Mouse (Mus musculus): ENCODE results near the gene Ets1. TPM values are rescaled to one million over a fixed set of nuclear protein-coding genes. Genes with fewer than 3 reads are reported as not detected.

The Ets1 gene
- polyA plus RNA-seq, 1 experiment from 2014 or later, result 9.9 TPM

DNA sequence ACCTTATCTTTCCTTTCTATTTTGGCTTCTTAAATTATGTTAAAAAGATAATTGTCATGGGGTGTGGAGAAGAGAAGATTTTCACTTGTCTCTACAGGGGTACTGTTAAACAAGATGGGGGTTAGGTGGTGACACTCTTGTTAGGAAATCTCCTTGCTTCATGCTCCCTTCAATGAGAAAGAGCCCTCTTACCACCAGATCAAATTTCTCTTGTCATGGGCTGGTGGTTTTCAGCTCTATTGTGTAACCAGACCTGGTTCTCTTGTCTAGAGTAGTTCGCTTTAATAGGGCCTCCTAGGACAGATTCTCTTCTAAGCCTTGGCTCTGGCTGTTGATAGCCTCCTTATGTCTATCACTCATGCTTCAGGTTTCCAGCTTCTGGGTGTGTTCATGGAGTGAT lies 18.3 kb downstream of the Ets1 start:
- Histone ChIP-seq H3K9ac (ENCODE audit: low read length) (no peak overlapping the region), H3K4me2 (replicated peaks; ENCODE audit: low read depth) (no peak overlapping the region), H3K9me3 (ENCODE audit: control insufficient read depth, low read length) (no peaks in the 10 kb centered on the region), H3K27ac (replicated peaks) (no peak overlapping the region), H3K4me1 (replicated peaks; ENCODE audit: control insufficient read depth, insufficient read depth) (no peaks in the 10 kb centered on the region), H3K27me3 (ENCODE audit: control insufficient read depth, insufficient read depth, low read length) (no peaks in the 10 kb centered on the region), H3K36me3 (ENCODE audit: control insufficient read depth, insufficient read depth, low read length) (no peaks in the 10 kb centered on the region), H3K4me3 (ENCODE audit: low read depth, low read length) (no peak overlapping the region)
- 88% methylated on average over 1 of the region's 1 CpGs for WGBS
- TF ChIP-seq EP300 (optimal IDR thresholded peaks at IDR 0.05) (no peak), CTCF (IDR thresholded peaks at IDR 0.05; ENCODE audit: low read depth) (no peak)
- ATAC-seq (ENCODE audit: low FRiP score, low TSS enrichment) (no peak), DNase-seq (ENCODE audit: low spot score) (no peak)

- Histone ChIP-seq H3K4me1 (replicated peaks; ENCODE audit: control insufficient read depth, insufficient read depth) (no peaks in the 10 kb centered on the region), H3K27me3 (ENCODE audit: control insufficient read depth, insufficient read depth, low read length) (no peaks in the 10 kb centered on the region), H3K27ac (replicated peaks) (no peak overlapping the region), H3K9ac (ENCODE audit: low read length) (no peak overlapping the region), H3K4me2 (replicated peaks; ENCODE audit: low read depth) (no peak overlapping the region), H3K9me3 (ENCODE audit: control insufficient read depth, low read length) (no peaks in the 10 kb centered on the region), H3K36me3 (ENCODE audit: control insufficient read depth, insufficient read depth, low read length) (no peaks in the 10 kb centered on the region), H3K4me3 (ENCODE audit: low read depth, low read length) (no peak overlapping the region)
- ATAC-seq (ENCODE audit: low FRiP score, low TSS enrichment), result no peak
- TF ChIP-seq CTCF (IDR thresholded peaks at IDR 0.05; ENCODE audit: low read depth) (no peak), EP300 (optimal IDR thresholded peaks at IDR 0.05) (no peak)
- 83% methylated on average over 5 of the region's 5 CpGs for WGBS
- no peak for DNase-seq (ENCODE audit: low spot score)
These were observed 20.4 kb downstream of the Ets1 start for GRCm38 (mm10) chr9:32656351-32656844.

DNA sequence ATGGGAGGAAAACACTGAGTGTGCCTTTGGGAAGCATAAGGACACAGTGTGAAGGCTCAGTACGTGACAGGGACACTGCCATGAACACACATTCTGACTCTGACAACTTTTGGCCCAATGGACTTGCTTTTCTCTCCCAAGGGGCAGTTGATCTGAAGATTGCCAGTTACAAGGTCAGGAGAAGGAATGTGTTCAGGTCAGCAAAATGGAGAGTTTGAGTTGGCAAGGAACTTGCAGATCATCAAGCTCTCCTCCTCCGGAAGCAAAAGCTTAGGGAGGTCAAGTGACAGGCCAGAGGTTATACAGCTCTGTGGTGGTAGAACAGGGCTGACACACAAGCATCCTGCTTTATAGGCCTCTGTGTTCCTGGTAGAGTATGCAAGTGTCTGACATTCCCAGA lies 21.1 kb downstream of the Ets1 start:
- ATAC-seq (ENCODE audit: low FRiP score, low TSS enrichment) (no peak), DNase-seq (ENCODE audit: low spot score) (no peak)
- Histone ChIP-seq H3K9me3 (ENCODE audit: control insufficient read depth, low read length) (no peaks in the 10 kb centered on the region), H3K27me3 (ENCODE audit: control insufficient read depth, insufficient read depth, low read length) (no peaks in the 10 kb centered on the region), H3K4me1 (replicated peaks; ENCODE audit: control insufficient read depth, insufficient read depth) (no peaks in the 10 kb centered on the region), H3K4me2 (replicated peaks; ENCODE audit: low read depth) (no peak overlapping the region), H3K4me3 (ENCODE audit: low read depth, low read length) (no peak overlapping the region), H3K36me3 (ENCODE audit: control insufficient read depth, insufficient read depth, low read length) (no peaks in the 10 kb centered on the region), H3K9ac (ENCODE audit: low read length) (no peak overlapping the region), H3K27ac (replicated peaks) (no peak overlapping the region)
- WGBS, result 53% methylated on average over 2 of the region's 2 CpGs
- TF ChIP-seq CTCF (IDR thresholded peaks at IDR 0.05; ENCODE audit: low read depth) (no peak), EP300 (optimal IDR thresholded peaks at IDR 0.05) (no peak)

GRCm38 (mm10) chr9:32660406-32660960 lies 24.5 kb downstream of the Ets1 start:
- H3K36me3 ChIP-seq (ENCODE audit: control insufficient read depth, insufficient read depth, low read length), result no peaks in the 10 kb centered on the region
- H3K27me3 ChIP-seq (ENCODE audit: control insufficient read depth, insufficient read depth, low read length), result no peaks in the 10 kb centered on the region
- DNase-seq (ENCODE audit: low spot score) (no peak), ATAC-seq (ENCODE audit: low FRiP score, low TSS enrichment) (no peak)
- H3K4me1 ChIP-seq (replicated peaks; ENCODE audit: control insufficient read depth, insufficient read depth), result no peaks in the 10 kb centered on the region
- H3K27ac ChIP-seq (replicated peaks), result no peak overlapping the region
- H3K9me3 ChIP-seq (ENCODE audit: control insufficient read depth, low read length), result no peaks in the 10 kb centered on the region
- H3K4me2 ChIP-seq (replicated peaks; ENCODE audit: low read depth), result no peak overlapping the region
- no peak overlapping the region for H3K9ac ChIP-seq (ENCODE audit: low read length)
- no peak overlapping the region for H3K4me3 ChIP-seq (ENCODE audit: low read depth, low read length)
- no peak for TF ChIP-seq CTCF (IDR thresholded peaks at IDR 0.05; ENCODE audit: low read depth)
- no peak for TF ChIP-seq EP300 (optimal IDR thresholded peaks at IDR 0.05)
- WGBS, result 75% methylated on average over 2 of the region's 2 CpGs

DNA sequence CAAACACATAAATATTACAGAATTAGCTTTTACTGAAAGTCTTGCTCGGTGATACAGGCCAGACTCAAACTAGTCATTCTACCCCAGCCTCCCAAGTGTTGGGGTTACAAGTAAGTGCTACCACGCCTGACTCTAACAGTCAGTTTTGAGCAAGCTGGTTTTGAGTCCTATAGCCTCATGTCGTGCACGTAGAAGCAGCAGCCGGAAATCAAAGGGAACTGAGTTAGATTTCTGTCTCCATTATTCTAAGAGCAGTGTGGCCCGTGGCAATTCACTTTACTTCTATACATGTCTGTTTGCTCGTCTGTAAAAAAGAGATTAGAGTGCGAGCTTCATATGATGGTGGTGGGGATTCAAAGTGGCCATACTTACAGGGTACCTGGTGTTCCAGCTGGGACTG lies 25.1 kb downstream of the Ets1 start:
- no peaks in the 10 kb centered on the region for H3K36me3 ChIP-seq (ENCODE audit: control insufficient read depth, insufficient read depth, low read length)
- TF ChIP-seq CTCF (IDR thresholded peaks at IDR 0.05; ENCODE audit: low read depth) (no peak), EP300 (optimal IDR thresholded peaks at IDR 0.05) (no peak)
- no peak overlapping the region for H3K9ac ChIP-seq (ENCODE audit: low read length)
- DNase-seq (ENCODE audit: low spot score) (no peak), ATAC-seq (ENCODE audit: low FRiP score, low TSS enrichment) (no peak)
- 76% methylated on average over 8 of the region's 8 CpGs for WGBS
- H3K27me3 ChIP-seq (ENCODE audit: control insufficient read depth, insufficient read depth, low read length), result no peaks in the 10 kb centered on the region
- H3K4me2 ChIP-seq (replicated peaks; ENCODE audit: low read depth), result no peak overlapping the region
- H3K27ac ChIP-seq (replicated peaks), result no peak overlapping the region
- H3K9me3 ChIP-seq (ENCODE audit: control insufficient read depth, low read length), result no peaks in the 10 kb centered on the region
- H3K4me3 ChIP-seq (ENCODE audit: low read depth, low read length), result no peak overlapping the region
- no peaks in the 10 kb centered on the region for H3K4me1 ChIP-seq (replicated peaks; ENCODE audit: control insufficient read depth, insufficient read depth)

GRCm38 (mm10) chr9:32661561-32661960 lies 25.5 kb downstream of the Ets1 start:
- DNase-seq (ENCODE audit: low spot score) (no peak), ATAC-seq (ENCODE audit: low FRiP score, low TSS enrichment) (no peak)
- Histone ChIP-seq H3K4me3 (ENCODE audit: low read depth, low read length) (no peak overlapping the region), H3K27ac (replicated peaks) (no peak overlapping the region), H3K9me3 (ENCODE audit: control insufficient read depth, low read length) (no peaks in the 10 kb centered on the region), H3K4me1 (replicated peaks; ENCODE audit: control insufficient read depth, insufficient read depth) (no peaks in the 10 kb centered on the region), H3K36me3 (ENCODE audit: control insufficient read depth, insufficient read depth, low read length) (no peaks in the 10 kb centered on the region), H3K4me2 (replicated peaks; ENCODE audit: low read depth) (no peak overlapping the region), H3K9ac (ENCODE audit: low read length) (no peak overlapping the region), H3K27me3 (ENCODE audit: control insufficient read depth, insufficient read depth, low read length) (no peaks in the 10 kb centered on the region)
- TF ChIP-seq EP300 (optimal IDR thresholded peaks at IDR 0.05) (no peak), CTCF (IDR thresholded peaks at IDR 0.05; ENCODE audit: low read depth) (no peak)
- 71% methylated on average over 4 of the region's 4 CpGs for WGBS

Data from stomach, postnatal 0 days (tissue).